Comparison of ENCODE assay signal across 8 mouse cellular contexts in genomic region chr8:119944096-119944811, GRCm38 (mm10). TPM values are rescaled to one million over a fixed set of nuclear protein-coding genes. Genes with fewer than 3 reads are reported as not detected.
A peak's percentile ranks its signal among the peaks of the same experiment; 100 is the strongest.
DNase-seq lines count a peak whose midpoint lies in the region; ATAC-seq and TF ChIP-seq lines count a peak whose summit lies in the region.

No protein-coding gene starts in this region.

- H3K9ac ChIP-seq in heart, embryonic 12.5 days, result no peak overlapping the region
- 0 out of 2 replicates have a peak overlapping the region, but pooled peaks have one; percentile 11 for H3K9ac ChIP-seq in intestine, embryonic 16.5 days (ENCODE audit: low read depth, low read length)

- intact Hi-C loops in gastrocnemius, adult 2 months (cut with DNase I), result loop anchor here (1.0 kb wide), 1 partner anchor 134 kb away; no protein-coding TSS in a partner anchor
- intact Hi-C loops in left cerebral cortex, postnatal 25 days (cut with DNase I), result loop anchor here (1.0 kb wide), 2 partner anchors 128 to 134 kb away; no protein-coding TSS in a partner anchor

- H3K9me3 ChIP-seq in heart, embryonic 12.5 days (replicated peaks), result no peaks in the 10 kb centered on the region
- no peaks in the 10 kb centered on the region for H3K9me3 ChIP-seq in intestine, embryonic 16.5 days (ENCODE audit: control insufficient read depth, low read length)
- no peaks in the 10 kb centered on the region for H3K9me3 ChIP-seq in midbrain, embryonic 10.5 days (replicated peaks)

- peaks cover 66% of the 10 kb centered on the region for H3K36me3 ChIP-seq in heart, embryonic 12.5 days
- peaks cover 25% of the 10 kb centered on the region for H3K36me3 ChIP-seq in intestine, embryonic 16.5 days (ENCODE audit: control insufficient read depth, insufficient read depth, low read length)
- peaks cover 99% of the 10 kb centered on the region for H3K36me3 ChIP-seq in midbrain, embryonic 10.5 days

- ATAC-seq in heart, embryonic 12.5 days (ENCODE audit: insufficient number of reproducible peaks, low FRiP score), result no peak
- ATAC-seq in intestine, embryonic 16.5 days, result peak; percentile 62

- TF ChIP-seq CTCF in cortical plate, adult 2 months (IDR thresholded peaks at IDR 0.05; ENCODE audit: extremely low read depth, insufficient read depth, low read length), result peak; percentile 97
- peak; percentile 100 for TF ChIP-seq CTCF in gastrocnemius, adult 2 months (IDR thresholded peaks at IDR 0.05)

- H3K27me3 ChIP-seq in heart, embryonic 12.5 days (replicated peaks), result no peaks in the 10 kb centered on the region
- H3K27me3 ChIP-seq in intestine, embryonic 16.5 days (replicated peaks; ENCODE audit: control insufficient read depth, insufficient read depth, low read length), result no peaks in the 10 kb centered on the region
- H3K27me3 ChIP-seq in midbrain, embryonic 10.5 days (ENCODE audit: low read depth, poor library complexity, severe bottlenecking), result no peaks in the 10 kb centered on the region

- 66% methylated on average over 9 of the region's 9 CpGs for WGBS in heart, embryonic 12.5 days
- 57% methylated on average over 9 of the region's 9 CpGs for WGBS in intestine, embryonic 16.5 days
- 73% methylated on average over 9 of the region's 9 CpGs for WGBS in midbrain, embryonic 10.5 days

- H3K4me1 ChIP-seq in heart, embryonic 12.5 days (replicated peaks), result peaks cover 19% of the 10 kb centered on the region
- peaks cover 3% of the 10 kb centered on the region; the same call in 1 of the 2 replicates for H3K4me1 ChIP-seq in cortical plate, adult 2 months (ENCODE audit: control insufficient read depth, insufficient read depth, low read length)
- H3K4me1 ChIP-seq in intestine, embryonic 16.5 days (ENCODE audit: control insufficient read depth, insufficient read depth, low read length), result peaks cover 14% of the 10 kb centered on the region
- peaks cover 13% of the 10 kb centered on the region for H3K4me1 ChIP-seq in midbrain, embryonic 10.5 days

- H3K4me3 ChIP-seq in heart, embryonic 12.5 days, result no peak overlapping the region
- H3K4me3 ChIP-seq in cortical plate, adult 2 months (ENCODE audit: insufficient read depth, low read length), result no peak overlapping the region
- no peak overlapping the region for H3K4me3 ChIP-seq in gastrocnemius, adult 2 months
- no peak overlapping the region for H3K4me3 ChIP-seq in intestine, embryonic 16.5 days (ENCODE audit: low read length)
- H3K4me3 ChIP-seq in midbrain, embryonic 10.5 days, result no peak overlapping the region

- no peak overlapping the region for H3K4me2 ChIP-seq in heart, embryonic 12.5 days
- H3K4me2 ChIP-seq in intestine, embryonic 16.5 days (ENCODE audit: low read depth, low read length), result no peak overlapping the region

- peak; percentile 92 for DNase-seq in heart, adult 11 months
- peak; percentile 78 for DNase-seq in gastrocnemius, adult 2 months
- DNase-seq in left cerebral cortex, postnatal 25 days (ENCODE audit: low spot score in 2 of 2), result peak; percentile 79 to 83
- peak; percentile 76 for DNase-seq in midbrain, embryonic 10.5 days (ENCODE audit: low spot score)
- peak; percentile 72 for DNase-seq in skeletal muscle tissue, adult 2 months (ENCODE audit: low read depth, low spot score)

- no peak for TF ChIP-seq POLR2A in cortical plate, adult 2 months (IDR thresholded peaks at IDR 0.05; ENCODE audit: extremely low read depth, insufficient read depth, low read length)

- H3K27ac ChIP-seq in heart, embryonic 12.5 days (ENCODE audit: poor library complexity, severe bottlenecking), result no peak overlapping the region
- H3K27ac ChIP-seq in cortical plate, adult 2 months (ENCODE audit: insufficient read depth, low read length), result no peak overlapping the region
- H3K27ac ChIP-seq in gastrocnemius, adult 2 months, result peak overlapping the region; percentile 31; the same call in 1 of the 2 replicates
- no peak overlapping the region for H3K27ac ChIP-seq in intestine, embryonic 16.5 days (ENCODE audit: low read length)
- no peak overlapping the region for H3K27ac ChIP-seq in midbrain, embryonic 10.5 days (replicated peaks)

RNA-seq across cellular contexts. Expression of gene Gm20388, which starts 33.6 kb away (rescaled TPM):
- polyA plus RNA-seq in heart, embryonic 12.5 days (2016; fragmentation: Nextera tagmentation; extraction: Ambion mirVana), result 4.0 TPM in 1 of 2 replicates, not detected in the other
- polyA plus RNA-seq in cortical plate, adult 2 months (2012; rRNA removed), result 22.0 and 23.9 TPM in 2 replicates
- total RNA-seq in gastrocnemius, adult 2 months (2021), result 10 to 100 TPM in 1 of 2 experiments, 1 to 10 TPM in 1; 6.1 to 15.0 TPM
- 5.8 and 7.1 TPM in 2 replicates for polyA plus RNA-seq in intestine, embryonic 16.5 days (2015; fragmentation: Nextera tagmentation; extraction: Ambion mirVana)
- 10 to 100 TPM in 1 of 2 experiments, not detected in 1; 18.6 TPM for total RNA-seq in left cerebral cortex, postnatal 25 days (2021)
- 7.1 and 7.3 TPM in 2 replicates for polyA plus RNA-seq in midbrain, embryonic 10.5 days (2016; fragmentation: Nextera tagmentation; extraction: Ambion mirVana)

RNA-seq across cellular contexts. Expression of gene Usp10, which starts 34.1 kb away (rescaled TPM):
- polyA plus RNA-seq in heart, embryonic 12.5 days (2016; fragmentation: Nextera tagmentation; extraction: Ambion mirVana), result 112 and 116 TPM in 2 replicates
- polyA plus RNA-seq in cortical plate, adult 2 months (2012; rRNA removed), result 75.6 and 81.9 TPM in 2 replicates
- 10 to 100 TPM; 56.9 to 73.9 TPM for total RNA-seq in gastrocnemius, adult 2 months (2021)
- polyA plus RNA-seq in intestine, embryonic 16.5 days (2015; fragmentation: Nextera tagmentation; extraction: Ambion mirVana), result 124 and 125 TPM in 2 replicates
- total RNA-seq in left cerebral cortex, postnatal 25 days (2021), result 10 to 100 TPM; 84.4 to 84.7 TPM
- polyA plus RNA-seq in midbrain, embryonic 10.5 days (2016; fragmentation: Nextera tagmentation; extraction: Ambion mirVana), result 220 and 227 TPM in 2 replicates

RNA-seq across cellular contexts. Expression of gene Crispld2, which starts 48.0 kb away (rescaled TPM):
- 3.7 and 4.1 TPM in 2 replicates for polyA plus RNA-seq in heart, embryonic 12.5 days (2016; fragmentation: Nextera tagmentation; extraction: Ambion mirVana)
- 2.1 TPM in 2 replicates for polyA plus RNA-seq in cortical plate, adult 2 months (2012; rRNA removed)
- total RNA-seq in gastrocnemius, adult 2 months (2021), result 10 to 100 TPM in 1 of 2 experiments, 1 to 10 TPM in 1; 9.5 to 19.6 TPM
- polyA plus RNA-seq in intestine, embryonic 16.5 days (2015; fragmentation: Nextera tagmentation; extraction: Ambion mirVana), result 20.8 and 23.1 TPM in 2 replicates
- total RNA-seq in left cerebral cortex, postnatal 25 days (2021), result 1 to 10 TPM; 2.1 to 2.5 TPM
- polyA plus RNA-seq in midbrain, embryonic 10.5 days (2016; fragmentation: Nextera tagmentation; extraction: Ambion mirVana), result 2.9 and 4.0 TPM in 2 replicates
